Mouse (Mus musculus) midbrain, embryonic 11.5 days (tissue): ENCODE results near the gene Slain2. TPM values are rescaled to one million over a fixed set of nuclear protein-coding genes. Genes with fewer than 3 reads are reported as not detected.

Experiments
- ATAC-seq: fragments of 200-750 bp; cut with Nextera tagmentation; 2 replicates; pipeline ENCODE4 v1.8.0; 2017; ENCODE audit warnings: moderate TSS enrichment, moderate library complexity; ENCODE audit not compliant: low FRiP score
- DNase-seq: peaks from one replicate; pipeline ENCODE4 v3.0.0; 2015; ENCODE audit warnings: low spot score; ENCODE audit errors: missing footprints
- H3K27ac ChIP-seq: fragments of 300-500 bp; sonication (generic); 2 replicates; pipeline ENCODE4 v1.5.1; 2014; ENCODE audit warnings: low read depth, low read length
- H3K27me3 ChIP-seq: fragments of 300-500 bp; sonication (generic); 2 replicates; pipeline ENCODE4 v1.6.1; 2014; ENCODE audit warnings: mild to moderate bottlenecking, low read length, moderate library complexity, mixed read lengths; ENCODE audit not compliant: control insufficient read depth, insufficient read depth
- H3K36me3 ChIP-seq: fragments of 300-500 bp; sonication (generic); 2 replicates; pipeline ENCODE4 v1.6.1; 2014; ENCODE audit warnings: mild to moderate bottlenecking, low read length, moderate library complexity, mixed read lengths; ENCODE audit not compliant: control insufficient read depth, insufficient read depth
- H3K4me1 ChIP-seq: fragments of 300-500 bp; sonication (generic); 2 replicates; pipeline ENCODE4 v1.6.1; 2014; ENCODE audit warnings: low read length; ENCODE audit not compliant: control insufficient read depth, insufficient read depth
- H3K4me2 ChIP-seq: fragments of 300-500 bp; sonication (generic); 2 replicates; pipeline ENCODE4 v1.6.1; 2014; ENCODE audit warnings: mild to moderate bottlenecking, moderate library complexity
- H3K4me3 ChIP-seq: fragments of 300-500 bp; sonication (generic); 2 replicates; pipeline ENCODE4 v1.5.1; 2014; ENCODE audit warnings: low read depth, low read length
- H3K9ac ChIP-seq: fragments of 300-500 bp; sonication (generic); 2 replicates; pipeline ENCODE4 v1.6.1; 2014; ENCODE audit warnings: low read length
- H3K9me3 ChIP-seq: fragments of 300-500 bp; sonication (generic); 2 replicates; pipeline ENCODE4 v1.6.1; 2016; ENCODE audit warnings: low read length; ENCODE audit not compliant: control insufficient read depth
- WGBS: fragments of 180-500 bp; shearing (Covaris S2); extraction: QIAGEN DNeasy Blood & Tissue Kit; methylation state at CpG from one replicate; pipeline ENCODE4 v1.1.7; 2014; 5-methylcytosine and 5-hydroxymethylcytosine counted together
- polyA plus RNA-seq: library from polyadenylated mRNA; unstranded; fragments of >200 nt; fragmentation: Nextera tagmentation; extraction: Ambion mirVana; gene quantifications from 2 replicates; pipeline ENCODE4 v1.2.1, GENCODE M21; 2014

Gene Slain2
- polyA plus RNA-seq: 27.5 and 28.2 TPM in 2 replicates

DNA sequence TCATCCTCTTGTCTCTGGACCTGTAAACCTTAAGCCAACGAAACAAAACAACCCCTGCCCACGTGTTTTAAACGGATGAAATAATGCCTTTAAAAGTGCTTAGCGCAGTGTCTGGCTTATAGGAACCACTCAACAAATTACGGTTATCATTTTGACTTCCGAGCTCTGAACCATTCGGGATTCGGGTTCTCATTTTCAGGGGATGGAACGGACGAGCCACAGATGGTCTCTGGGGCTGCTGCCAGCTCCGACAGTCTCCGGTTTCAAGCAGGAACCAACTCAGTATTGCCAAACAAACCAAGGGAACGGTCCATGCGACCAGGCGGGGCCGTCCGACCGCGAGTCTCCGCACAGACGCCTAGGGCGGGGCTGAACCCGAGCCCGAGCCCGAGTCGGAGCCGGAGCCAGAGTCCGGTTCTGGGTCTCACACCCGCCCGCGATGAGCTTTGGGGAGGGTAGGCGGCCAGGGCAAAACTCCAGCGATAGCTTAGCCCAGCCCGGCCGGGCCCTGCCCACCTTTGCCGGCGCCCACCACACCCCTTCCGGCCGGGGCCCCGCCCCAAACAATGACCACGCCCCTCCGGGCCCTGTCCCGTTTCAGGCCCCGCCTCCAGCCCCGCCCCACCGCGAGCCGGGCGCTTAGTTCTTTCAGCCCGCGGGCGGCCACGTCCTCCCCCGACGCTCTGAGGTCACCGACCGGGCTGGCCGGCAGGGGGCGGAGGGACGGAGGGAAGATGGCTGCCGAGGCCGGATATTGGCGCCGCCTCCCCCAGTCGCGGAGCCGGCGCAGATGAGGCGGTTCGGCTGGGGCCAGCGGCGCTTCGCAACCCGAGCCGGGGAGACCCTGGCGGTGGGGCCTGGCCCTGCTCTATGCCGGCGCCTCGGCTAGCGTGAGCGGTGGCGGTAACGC, at the start of gene Slain2:
Slain2 (plus strand) TSS at position 657 of the 910 bp plus-strand sequence.
- H3K9me3 ChIP-seq: no peaks in the 10 kb centered on the region
- peaks cover 14% of the 10 kb centered on the region for H3K4me1 ChIP-seq
- H3K4me2 ChIP-seq: peak within 1 kb of the TSS; percentile 48
- DNase-seq: peak; percentile 100
- peak within 1 kb of the TSS; percentile 98 for H3K4me3 ChIP-seq
- H3K27me3 ChIP-seq: no peaks in the 10 kb centered on the region
- ATAC-seq: peak; percentile 94
- peak within 1 kb of the TSS; percentile 99 for H3K9ac ChIP-seq
- under 1% methylated on average over 82 of the region's 83 CpGs for WGBS
- H3K27ac ChIP-seq: peak within 1 kb of the TSS; percentile 97
- H3K36me3 ChIP-seq: no peaks in the 10 kb centered on the region

GRCm38 (mm10) chr5:72864654-72865178, 49.4 kb upstream of the Slain2 start:
- Histone ChIP-seq H3K4me3 (no peak overlapping the region), H3K36me3 (no peaks in the 10 kb centered on the region), H3K4me1 (peaks cover 2% of the 10 kb centered on the region; the same call in 1 of the 2 replicates), H3K27ac (no peak overlapping the region), H3K9ac (no peak overlapping the region), H3K4me2 (no peak overlapping the region), H3K9me3 (no peaks in the 10 kb centered on the region), H3K27me3 (peaks cover 17% of the 10 kb centered on the region)
- no peak for ATAC-seq
- no peak for DNase-seq
- WGBS: 74% methylated on average over 3 of the region's 3 CpGs

- Histone ChIP-seq H3K4me3 (no peak overlapping the region), H3K4me1 (peaks cover 2% of the 10 kb centered on the region; the same call in 1 of the 2 replicates), H3K9ac (no peak overlapping the region), H3K4me2 (no peak overlapping the region), H3K9me3 (no peaks in the 10 kb centered on the region), H3K27ac (no peak overlapping the region), H3K36me3 (no peaks in the 10 kb centered on the region), H3K27me3 (peaks cover 17% of the 10 kb centered on the region)
- ATAC-seq (no peak), DNase-seq (no peak)
- 60% methylated on average over 6 of the region's 6 CpGs for WGBS
These were observed 47.7 kb upstream of the Slain2 start for GRCm38 (mm10) chr5:72866260-72866905.

GRCm38 (mm10) chr5:72867036-72867672, 47.0 kb upstream of the Slain2 start:
- ATAC-seq: no peak
- Histone ChIP-seq H3K4me2 (no peak overlapping the region), H3K4me3 (no peak overlapping the region; the same call in 1 of the 2 replicates), H3K4me1 (peaks cover 2% of the 10 kb centered on the region; the same call in 1 of the 2 replicates), H3K27ac (no peak overlapping the region), H3K27me3 (peaks cover 17% of the 10 kb centered on the region), H3K9ac (no peak overlapping the region), H3K9me3 (no peaks in the 10 kb centered on the region), H3K36me3 (no peaks in the 10 kb centered on the region)
- 26% methylated on average over 16 of the region's 16 CpGs for WGBS
- peak; percentile 83 for DNase-seq

GRCm38 (mm10) chr5:72868091-72868875, 45.8 kb upstream of the Slain2 start, which contains the start of gene Tec:
Gene Tec (minus strand): TSS chr5:72868483.
- under 1% methylated on average over 60 of the region's 60 CpGs for WGBS

GRCm38 (mm10) chr5:72869779-72870608, 44.1 kb upstream of the Slain2 start:
- WGBS: 79% methylated on average over 14 of the region's 14 CpGs
- no peak overlapping the region for H3K4me2 ChIP-seq
- H3K27ac ChIP-seq: no peak overlapping the region
- H3K27me3 ChIP-seq: peaks cover 17% of the 10 kb centered on the region
- H3K9ac ChIP-seq: no peak overlapping the region
- DNase-seq (no peak), ATAC-seq (no peak)
- H3K36me3 ChIP-seq: no peaks in the 10 kb centered on the region
- no peak overlapping the region for H3K4me3 ChIP-seq
- peaks cover 2% of the 10 kb centered on the region; the same call in 1 of the 2 replicates for H3K4me1 ChIP-seq
- no peaks in the 10 kb centered on the region for H3K9me3 ChIP-seq

More at GRCm38 (mm10) chr5:72868091-72868875, 45.8 kb upstream of the Slain2 start, which contains the start of gene Tec:
- Histone ChIP-seq H3K9me3 (no peaks in the 10 kb centered on the region), H3K27me3 (peaks cover 17% of the 10 kb centered on the region), H3K9ac (peak within 1 kb of the TSS; percentile 56; the same call in 1 of the 2 replicates), H3K27ac (no peak within 1 kb of the TSS), H3K4me2 (peak within 1 kb of the TSS; percentile 82), H3K36me3 (no peaks in the 10 kb centered on the region), H3K4me3 (peak within 1 kb of the TSS; percentile 49), H3K4me1 (peaks cover 2% of the 10 kb centered on the region; the same call in 1 of the 2 replicates)
- ATAC-seq (peak; percentile 97), DNase-seq (peak; percentile 99)

- peaks cover 2% of the 10 kb centered on the region; the same call in 1 of the 2 replicates for H3K4me1 ChIP-seq
- H3K9ac ChIP-seq: no peak overlapping the region
- peaks cover 17% of the 10 kb centered on the region for H3K27me3 ChIP-seq
- H3K27ac ChIP-seq: no peak overlapping the region
- WGBS: 81% methylated on average over 4 of the region's 4 CpGs
- no peaks in the 10 kb centered on the region for H3K36me3 ChIP-seq
- DNase-seq (no peak), ATAC-seq (no peak)
- no peak overlapping the region for H3K4me3 ChIP-seq
- no peaks in the 10 kb centered on the region for H3K9me3 ChIP-seq
- H3K4me2 ChIP-seq: no peak overlapping the region
These were observed 43.0 kb upstream of the Slain2 start for GRCm38 (mm10) chr5:72871114-72871513.
